Mouse (Mus musculus) liver, postnatal 0 days (tissue): ENCODE results near the gene Myt1l.

Experiments
- CTCF ChIP-seq: sonication (generic); IDR thresholded peaks from 2 replicates; pipeline ENCODE4 v1.5.1; 2016; ENCODE audit warnings: antibody characterized with exemption, low read depth
- EP300 ChIP-seq: IDR thresholded peaks from 2 replicates; pipeline ENCODE4 v1.6.1; 2016; ENCODE audit warnings: antibody characterized with exemption, low read depth, mild to moderate bottlenecking

DNA sequence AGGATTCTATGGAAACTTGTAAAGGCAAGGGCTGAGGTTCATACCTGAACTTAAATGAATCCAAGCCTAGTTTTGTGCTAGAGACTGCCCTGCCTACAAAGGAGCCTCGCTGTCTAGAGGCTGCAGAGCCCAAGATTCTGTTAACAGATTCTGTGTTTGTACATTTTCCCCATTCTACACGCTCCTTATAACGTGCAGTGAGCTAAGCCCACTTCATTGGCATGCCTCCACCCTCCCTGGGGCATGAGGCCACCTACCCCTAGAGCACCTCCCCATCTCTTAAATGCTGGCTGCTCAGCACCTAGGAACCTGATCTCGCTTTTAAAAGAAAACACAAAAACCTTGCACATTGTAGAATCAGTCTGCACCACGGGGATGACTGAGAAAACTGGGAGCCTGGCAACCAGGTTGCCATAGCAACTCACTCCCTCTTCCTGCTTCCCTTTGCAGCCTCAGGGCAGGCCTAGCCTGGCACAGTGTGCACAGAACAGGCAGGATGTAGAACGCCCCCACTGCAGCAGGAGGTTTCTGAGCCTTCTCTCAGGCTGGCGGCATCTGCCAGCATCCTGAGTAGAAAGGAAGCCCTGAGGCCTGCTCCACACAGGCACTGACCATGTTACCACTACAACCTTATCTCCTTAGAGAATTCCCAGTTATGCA lies 344.1 kb downstream of the Myt1l start:
- TF ChIP-seq EP300 (no peak), CTCF (no peak)
